Mouse (Mus musculus): ENCODE results near the gene Xpo4. TPM values are rescaled to one million over a fixed set of nuclear protein-coding genes. Genes with fewer than 3 reads are reported as not detected.
"Not testable (repeated sequence)": the region's sequence is repeated elsewhere in the genome, so short reads cannot be mapped to it uniquely, and the experiment has no call there.

The Xpo4 gene
- polyA plus RNA-seq, 1 experiment: 1.9 TPM

DNA sequence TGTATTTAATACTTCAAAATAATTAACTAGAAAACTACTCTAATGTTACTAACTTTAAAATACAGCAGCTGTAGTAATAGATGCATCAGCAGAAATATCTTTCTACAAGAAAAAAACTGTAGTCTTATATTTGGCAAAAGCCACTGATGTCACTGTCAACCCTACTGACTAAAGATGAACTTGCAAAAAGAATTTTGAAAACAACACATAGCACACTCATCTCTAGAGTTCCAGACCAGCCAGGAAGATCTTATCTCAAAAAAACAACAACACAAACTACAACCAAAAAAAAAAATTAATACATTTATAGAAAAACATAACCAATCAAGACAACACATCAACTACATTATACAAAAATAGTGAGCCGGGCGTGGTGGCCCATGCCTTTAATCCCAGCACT, 7.7 kb downstream of the Xpo4 start:
- Histone ChIP-seq H3K27me3 (replicated peaks) (no peaks in the 10 kb centered on the region), H3K4me3 (replicated peaks) (no peak overlapping the region), H3K9me3 (no peaks in the 10 kb centered on the region), H3K36me3 (replicated peaks; ENCODE audit: low read length) (peaks cover 5% of the 10 kb centered on the region), H3K4me1 (peaks cover 46% of the 10 kb centered on the region)
- TF ChIP-seq GATA1 (IDR thresholded peaks at IDR 0.05; ENCODE audit: borderline replicate concordance, low read length) (no peak), FLI1 (IDR thresholded peaks at IDR 0.05; ENCODE audit: low read length) (no peak)

DNA sequence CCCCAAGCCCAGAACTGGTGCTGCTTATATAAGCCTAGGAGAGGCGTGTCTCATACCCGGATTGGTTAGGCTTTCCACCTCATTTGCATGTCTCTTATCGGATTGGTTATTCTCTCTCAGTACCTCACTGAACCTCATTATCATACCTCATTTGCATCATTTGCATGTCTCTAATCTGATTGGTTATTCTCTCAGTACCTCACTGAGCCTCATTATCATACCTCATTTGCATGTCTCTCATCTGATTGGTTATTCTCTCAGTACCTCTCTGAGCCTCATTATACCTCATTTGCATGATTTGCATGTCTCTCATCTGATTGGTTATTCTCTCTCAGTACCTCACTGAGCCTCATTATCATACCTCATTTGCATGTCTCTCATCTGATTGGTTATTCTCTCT, 8.7 kb downstream of the Xpo4 start:
- not testable (repeated sequence) for H3K9me3 ChIP-seq; H3K27me3 ChIP-seq (replicated peaks); H3K4me3 ChIP-seq (replicated peaks); H3K36me3 ChIP-seq (replicated peaks; ENCODE audit: low read length)
- H3K4me1 ChIP-seq: peaks cover 38% of the 10 kb centered on the region

DNA sequence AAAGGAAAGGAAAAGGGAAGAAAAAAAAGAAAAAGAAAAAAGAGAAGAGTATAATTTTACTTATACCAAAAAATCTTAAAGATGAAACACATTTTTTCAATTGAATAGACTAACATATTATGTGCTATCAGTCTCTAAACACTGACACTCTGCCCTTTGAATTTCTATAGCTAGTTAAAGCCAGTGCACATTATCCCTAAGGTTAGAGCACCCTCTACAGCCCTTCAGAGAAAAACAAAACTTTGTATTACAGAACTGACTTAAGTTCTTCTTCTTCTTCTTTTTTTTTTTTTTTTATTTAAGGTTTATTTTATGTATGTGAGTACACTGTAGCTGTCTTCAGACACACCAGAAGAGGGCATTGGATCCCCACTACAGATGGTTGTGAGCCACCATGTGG, 15.7 kb downstream of the Xpo4 start:
- no peaks in the 10 kb centered on the region for H3K9me3 ChIP-seq
- H3K36me3 ChIP-seq (replicated peaks; ENCODE audit: low read length): peaks cover 21% of the 10 kb centered on the region
- no peaks in the 10 kb centered on the region for H3K27me3 ChIP-seq (replicated peaks)
- TF ChIP-seq FLI1 (IDR thresholded peaks at IDR 0.05; ENCODE audit: low read length) (no peak), GATA1 (IDR thresholded peaks at IDR 0.05; ENCODE audit: borderline replicate concordance, low read length) (no peak)
- H3K4me3 ChIP-seq (replicated peaks): no peak overlapping the region
- peaks cover 28% of the 10 kb centered on the region for H3K4me1 ChIP-seq

DNA sequence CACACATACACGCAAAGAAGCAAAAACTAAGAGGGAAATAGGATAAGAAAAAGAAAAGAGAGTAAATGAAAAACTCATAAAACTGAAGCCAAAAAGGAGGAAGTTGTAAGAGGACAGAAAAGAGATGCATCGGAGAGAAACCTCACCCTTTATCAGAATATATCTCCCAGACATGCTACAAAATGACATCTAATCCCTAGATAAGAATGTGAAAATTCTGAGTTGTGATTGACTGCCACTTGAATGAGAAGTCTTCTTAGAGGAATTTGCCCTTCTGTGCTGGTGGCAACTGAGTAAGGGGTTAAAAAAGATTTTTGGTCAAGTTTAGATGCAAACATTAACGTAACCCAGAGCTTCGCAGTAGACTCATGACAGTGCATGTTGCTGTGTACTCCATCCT, 19.1 kb downstream of the Xpo4 start:
- Histone ChIP-seq H3K27me3 (replicated peaks) (no peaks in the 10 kb centered on the region), H3K4me3 (replicated peaks) (no peak overlapping the region), H3K4me1 (peaks cover 31% of the 10 kb centered on the region), H3K36me3 (replicated peaks; ENCODE audit: low read length) (peaks cover 35% of the 10 kb centered on the region), H3K9me3 (no peaks in the 10 kb centered on the region)
- TF ChIP-seq FLI1 (IDR thresholded peaks at IDR 0.05; ENCODE audit: low read length) (no peak), GATA1 (IDR thresholded peaks at IDR 0.05; ENCODE audit: borderline replicate concordance, low read length) (no peak)

DNA sequence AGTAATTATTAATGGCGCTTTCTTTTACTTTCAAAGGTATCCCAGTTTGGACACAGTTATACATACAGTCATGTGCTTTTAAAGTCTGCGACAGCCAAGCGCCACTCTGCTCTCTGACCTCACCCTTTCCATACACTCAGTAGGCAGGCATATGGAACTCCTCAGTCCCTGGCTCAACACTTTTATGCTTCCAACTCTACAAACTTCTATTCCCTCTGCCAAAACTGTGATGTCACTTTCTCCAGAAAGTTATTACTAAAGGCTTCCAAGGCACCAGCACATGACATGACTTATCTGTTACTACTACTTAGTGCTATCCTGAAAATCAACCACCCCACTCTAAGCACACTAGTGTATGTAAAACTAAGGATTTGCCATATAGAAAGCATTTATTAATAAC, 26.1 kb downstream of the Xpo4 start:
- TF ChIP-seq FLI1 (IDR thresholded peaks at IDR 0.05; ENCODE audit: low read length): no peak
- TF ChIP-seq GATA1 (IDR thresholded peaks at IDR 0.05; ENCODE audit: borderline replicate concordance, low read length): no peak
- Histone ChIP-seq H3K4me1 (peaks cover 5% of the 10 kb centered on the region; the same call in 1 of the 2 replicates), H3K27me3 (replicated peaks) (no peaks in the 10 kb centered on the region), H3K36me3 (replicated peaks; ENCODE audit: low read length) (peaks cover 71% of the 10 kb centered on the region), H3K4me3 (replicated peaks) (no peak overlapping the region), H3K9me3 (no peaks in the 10 kb centered on the region)

DNA sequence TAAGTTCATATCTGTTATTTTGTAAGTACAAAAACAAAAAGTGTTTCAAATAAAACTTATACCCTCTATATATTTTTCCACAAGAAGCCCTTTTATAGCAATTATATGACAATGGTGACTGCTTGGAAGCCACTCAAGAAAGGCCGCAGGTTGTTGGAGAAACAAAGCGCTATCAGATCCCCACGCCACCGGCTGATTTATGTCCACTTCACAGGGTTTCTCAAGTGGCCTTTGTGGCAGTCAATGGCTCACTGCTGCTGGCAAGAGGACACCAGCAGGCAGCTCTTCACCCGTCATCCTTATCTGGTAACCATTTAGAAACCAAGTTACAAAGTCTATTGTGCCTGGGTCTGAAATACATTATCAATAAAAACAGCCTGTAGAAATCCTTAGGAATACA, 31.1 kb downstream of the Xpo4 start:
- no peak for TF ChIP-seq FLI1 (IDR thresholded peaks at IDR 0.05; ENCODE audit: low read length)
- TF ChIP-seq GATA1 (IDR thresholded peaks at IDR 0.05; ENCODE audit: borderline replicate concordance, low read length): no peak
- Histone ChIP-seq H3K9me3 (no peaks in the 10 kb centered on the region), H3K4me1 (peaks cover 3% of the 10 kb centered on the region; the same call in 1 of the 2 replicates), H3K4me3 (replicated peaks) (no peak overlapping the region), H3K36me3 (replicated peaks; ENCODE audit: low read length) (peaks cover 64% of the 10 kb centered on the region), H3K27me3 (replicated peaks) (no peaks in the 10 kb centered on the region)

DNA sequence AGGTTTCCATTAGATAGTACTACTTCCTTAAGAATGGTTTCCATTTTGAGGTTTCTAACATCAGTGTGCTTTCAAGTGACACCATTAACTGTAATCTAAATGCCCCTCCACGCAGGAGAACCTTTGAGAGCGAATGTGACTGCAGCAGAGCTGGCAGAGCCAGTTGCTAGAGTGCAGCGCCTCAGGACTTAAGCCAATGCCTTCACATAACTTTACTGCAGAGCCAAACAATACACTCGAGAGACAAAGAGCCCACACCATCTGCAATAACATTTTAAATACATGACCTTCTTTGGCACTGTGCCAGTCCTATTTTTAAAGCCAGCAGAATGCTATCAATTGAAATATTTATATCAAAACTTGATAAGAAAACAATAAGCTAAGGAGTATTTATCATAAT, 35.6 kb downstream of the Xpo4 start:
- H3K9me3 ChIP-seq: no peaks in the 10 kb centered on the region
- no peak overlapping the region for H3K4me3 ChIP-seq (replicated peaks)
- H3K4me1 ChIP-seq: no peaks in the 10 kb centered on the region
- H3K27me3 ChIP-seq (replicated peaks): no peaks in the 10 kb centered on the region
- peaks cover 72% of the 10 kb centered on the region for H3K36me3 ChIP-seq (replicated peaks; ENCODE audit: low read length)
- TF ChIP-seq FLI1 (IDR thresholded peaks at IDR 0.05; ENCODE audit: low read length) (no peak), GATA1 (IDR thresholded peaks at IDR 0.05; ENCODE audit: borderline replicate concordance, low read length) (no peak)

DNA sequence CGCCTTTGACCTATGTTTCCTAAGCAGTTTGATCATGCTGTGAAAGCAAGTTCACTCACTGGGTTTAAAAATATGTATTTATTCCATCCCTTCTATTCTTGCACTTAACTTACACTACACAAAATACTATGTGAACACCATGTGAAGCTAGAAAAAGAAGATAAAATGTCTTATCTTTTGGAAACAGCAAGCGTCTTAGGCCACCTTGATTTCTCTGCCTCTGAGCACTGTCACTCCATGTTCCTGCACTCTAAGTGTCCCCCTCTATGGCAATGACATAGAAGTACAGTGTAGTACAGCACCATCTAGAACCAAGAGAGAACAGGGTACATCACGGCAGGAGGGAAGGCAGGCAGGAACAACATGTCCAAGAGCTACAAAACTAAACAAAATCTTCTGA, 42.3 kb downstream of the Xpo4 start:
- Histone ChIP-seq H3K4me1 (peaks cover 18% of the 10 kb centered on the region), H3K4me3 (replicated peaks) (no peak overlapping the region), H3K27me3 (replicated peaks) (no peaks in the 10 kb centered on the region), H3K36me3 (replicated peaks; ENCODE audit: low read length) (peaks cover 74% of the 10 kb centered on the region), H3K9me3 (no peaks in the 10 kb centered on the region)
- no peak for TF ChIP-seq GATA1 (IDR thresholded peaks at IDR 0.05; ENCODE audit: borderline replicate concordance, low read length)
- no peak for TF ChIP-seq FLI1 (IDR thresholded peaks at IDR 0.05; ENCODE audit: low read length)

DNA sequence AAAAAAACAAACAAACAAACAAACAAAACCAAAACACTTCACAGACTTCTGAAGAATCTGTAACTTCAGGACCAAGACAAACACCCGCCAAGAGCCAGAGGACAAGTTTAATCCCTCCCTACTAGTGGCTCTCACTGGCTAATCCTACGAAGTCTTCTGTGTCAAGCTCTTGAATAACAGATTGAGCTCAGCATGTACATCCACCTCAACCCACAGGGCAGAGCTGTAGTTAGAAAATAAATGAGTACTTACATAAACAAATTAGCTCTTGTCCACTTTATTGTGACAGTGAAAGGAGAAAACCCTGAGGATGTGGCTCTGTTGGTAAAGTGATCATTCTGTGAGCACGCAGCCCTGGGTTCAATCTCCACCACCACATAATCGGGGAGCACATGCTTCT, 43.5 kb downstream of the Xpo4 start:
- Histone ChIP-seq H3K9me3 (no peaks in the 10 kb centered on the region), H3K36me3 (replicated peaks; ENCODE audit: low read length) (peaks cover 64% of the 10 kb centered on the region), H3K4me3 (replicated peaks) (no peak overlapping the region), H3K27me3 (replicated peaks) (no peaks in the 10 kb centered on the region), H3K4me1 (peaks cover 26% of the 10 kb centered on the region)
- TF ChIP-seq FLI1 (IDR thresholded peaks at IDR 0.05; ENCODE audit: low read length) (no peak), GATA1 (IDR thresholded peaks at IDR 0.05; ENCODE audit: borderline replicate concordance, low read length) (no peak)

DNA sequence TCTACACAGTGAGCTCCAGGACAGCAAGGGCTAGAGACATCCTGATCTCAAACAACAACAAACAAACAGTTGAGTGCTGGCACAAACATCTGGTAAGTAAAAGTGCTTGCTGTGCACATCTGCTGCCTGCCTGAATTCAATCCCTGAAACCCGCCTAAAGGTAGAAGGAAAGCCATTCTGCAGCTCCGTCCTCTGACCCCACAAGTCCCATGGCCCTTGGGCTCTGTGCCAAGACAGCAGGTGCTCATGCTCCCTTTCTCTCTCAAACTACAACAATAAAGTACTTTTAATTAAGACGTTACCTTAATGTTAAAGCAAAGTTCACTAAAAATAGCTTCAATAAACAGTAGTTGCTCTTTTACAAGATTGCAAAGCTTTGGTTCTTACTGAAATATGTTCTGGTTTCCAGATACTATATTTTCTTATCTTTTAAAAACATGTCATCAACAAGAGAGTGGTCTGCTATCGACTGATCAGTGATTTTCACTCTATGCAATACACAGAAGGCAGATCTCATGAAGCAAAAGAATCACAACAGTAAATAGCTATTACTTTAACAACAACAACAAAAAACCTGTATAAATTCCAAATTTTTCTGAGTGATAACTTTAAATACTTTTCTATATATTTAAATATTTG, 44.5 kb downstream of the Xpo4 start:
- Histone ChIP-seq H3K9me3 (no peaks in the 10 kb centered on the region), H3K4me3 (replicated peaks) (no peak overlapping the region), H3K27me3 (replicated peaks) (no peaks in the 10 kb centered on the region), H3K4me1 (peaks cover 33% of the 10 kb centered on the region), H3K36me3 (replicated peaks; ENCODE audit: low read length) (peaks cover 62% of the 10 kb centered on the region)
- TF ChIP-seq GATA1 (IDR thresholded peaks at IDR 0.05; ENCODE audit: borderline replicate concordance, low read length) (no peak), FLI1 (IDR thresholded peaks at IDR 0.05; ENCODE audit: low read length) (no peak)

DNA sequence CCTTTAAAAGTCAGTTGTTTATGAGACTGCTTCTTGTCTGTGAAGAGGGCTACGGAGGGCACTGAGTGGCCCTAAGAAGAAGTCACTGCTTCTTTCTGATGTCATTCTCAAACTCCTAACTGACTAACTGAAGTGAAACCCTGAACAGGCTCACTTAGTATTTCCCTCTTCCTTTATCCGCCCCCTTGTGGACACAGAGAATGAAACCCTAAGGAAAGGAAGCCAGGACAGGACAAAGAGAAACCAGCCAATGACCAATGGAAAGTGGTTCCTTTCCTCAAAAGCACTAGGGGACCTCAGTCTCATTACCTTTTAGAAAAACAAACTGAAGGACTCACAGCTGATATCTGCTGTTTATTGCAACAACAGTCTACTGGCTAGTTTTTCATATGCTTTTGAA, 45.7 kb downstream of the Xpo4 start:
- Histone ChIP-seq H3K27me3 (replicated peaks) (no peaks in the 10 kb centered on the region), H3K4me3 (replicated peaks) (peak overlapping the region; percentile 33), H3K36me3 (replicated peaks; ENCODE audit: low read length) (peaks cover 59% of the 10 kb centered on the region), H3K9me3 (no peaks in the 10 kb centered on the region), H3K4me1 (peaks cover 34% of the 10 kb centered on the region)
- TF ChIP-seq FLI1 (IDR thresholded peaks at IDR 0.05; ENCODE audit: low read length) (no peak), GATA1 (IDR thresholded peaks at IDR 0.05; ENCODE audit: borderline replicate concordance, low read length) (no peak)

All from megakaryocyte, embryonic 14.5 days (primary cell).